Mouse (Mus musculus) spleen, adult 2 months (tissue): Measurements from ENCODE around the gene Elmo3.

Source experiments
- CTCF ChIP-seq: fragments of 200-500 bp; IDR thresholded peaks from 2 replicates; pipeline ENCODE4 v1.5.1; 2011; ENCODE audit warnings: mild to moderate bottlenecking, inconsistent platforms; ENCODE audit not compliant: insufficient read depth, insufficient read length, insufficient replicate concordance; ENCODE audit errors: extremely low read depth
- POLR2A ChIP-seq: fragments of 200-500 bp; IDR thresholded peaks from 2 replicates; pipeline ENCODE4 v1.6.1; 2011; ENCODE audit warnings: low read depth, low read length, inconsistent platforms

DNA sequence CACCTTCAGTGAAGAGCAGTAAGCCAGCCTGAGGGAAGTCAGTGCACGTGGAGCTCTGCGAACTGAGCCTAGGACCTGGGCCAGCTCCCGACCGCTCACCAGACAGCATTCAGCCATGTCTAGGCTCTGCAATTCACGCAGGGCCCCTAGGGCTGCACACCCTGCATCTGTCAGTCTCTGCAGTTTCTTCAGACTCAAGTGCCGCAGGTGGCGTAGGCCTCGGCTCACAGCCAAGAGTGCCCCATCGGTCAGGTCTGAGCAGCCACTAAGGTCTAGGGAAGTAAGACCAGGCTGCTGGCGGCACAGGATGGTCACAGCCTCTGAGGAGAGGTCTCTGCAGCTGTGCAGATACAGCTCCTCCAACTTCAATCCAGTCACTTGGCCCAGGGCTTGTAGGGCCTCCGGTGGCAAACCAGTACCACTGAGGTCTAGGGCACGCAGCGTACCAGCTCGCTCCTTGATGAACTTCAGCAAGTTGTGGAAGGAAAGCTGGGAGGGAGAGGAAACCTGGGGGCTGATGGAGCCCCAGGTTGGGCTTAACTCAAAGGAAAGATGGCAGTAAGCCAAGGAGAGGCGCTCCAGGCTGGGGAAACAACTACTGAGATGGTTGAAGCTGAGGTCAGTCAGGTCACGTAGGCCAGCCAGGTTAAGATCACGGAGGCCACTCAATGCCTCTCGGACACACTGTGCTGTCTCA, 9.8 kb downstream of the Elmo3 start:
- TF ChIP-seq CTCF = no peak
- TF ChIP-seq POLR2A = no peak
